Mouse (Mus musculus): Measurements from ENCODE around the gene Ptpn22. TPM values are rescaled to one million over a fixed set of nuclear protein-coding genes. Genes with fewer than 3 reads are reported as not detected.

Gene Ptpn22
- total and polyA plus RNA-seq, 3 experiments, result 21.9 to 90.9 (median 46.9) TPM

GRCm38 (mm10) chr3:103862721-103863220, 3.2 kb downstream of the Ptpn22 start:
- DNase-seq (ENCODE audit: extremely low read depth), result no peak
- Histone ChIP-seq H3K79me2 (replicated peaks; ENCODE audit: control insufficient read depth, extremely low read depth, insufficient read depth, poor library complexity, severe bottlenecking) (peaks cover 66% of the 10 kb centered on the region), H3K4me3 (replicated peaks in 1 of 3; ENCODE audit: low read depth in 2 of 3, low read length in 2 of 3, poor library complexity in 1 of 3) (peak overlapping the region; percentile 39 to 77 (median 47)), H3K9me3 (replicated peaks; ENCODE audit: low read length) (no peaks in the 10 kb centered on the region), H3K4me2 (ENCODE audit: insufficient read depth, low read depth, poor library complexity, severe bottlenecking) (peak overlapping the region; percentile 69), H3K27ac (ENCODE audit: insufficient read depth, low read depth) (peak overlapping the region; percentile 70), H3K36me3 (replicated peaks in 1 of 2; ENCODE audit: control insufficient read depth in 1 of 2, insufficient read depth in 1 of 2, low read length in 1 of 2) (peaks cover 7 to 20% of the 10 kb centered on the region in 2 experiments), H3K4me1 (ENCODE audit: control insufficient read depth in 1 of 2, insufficient read depth in 2 of 2) (peaks cover 9 to 39% of the 10 kb centered on the region in 2 experiments), H3K27me3 (replicated peaks) (no peaks in the 10 kb centered on the region), H3K9ac (ENCODE audit: insufficient read depth, low read depth) (peak overlapping the region; percentile 64)
- dilution Hi-C loops (cut with MboI; ENCODE audit: extremely low pct_ligation_motif_present, extremely low pct_unique_long_range_greater_than_20kb, low sequenced_read_pairs) (no loop called here), in situ Hi-C loops (cut with MboI; ENCODE audit: low pct_ligation_motif_present, low pct_unique_long_range_greater_than_20kb, low sequenced_read_pairs) (no loop called here)
- TF ChIP-seq RCOR1 (conservative IDR thresholded peaks at IDR 0.05; ENCODE audit: low read depth, low read length), result no peak
- no peak for TF ChIP-seq JUND (conservative IDR thresholded peaks at IDR 0.05; ENCODE audit: low read depth, low read length)
- TF ChIP-seq MAZ (IDR thresholded peaks at IDR 0.05; ENCODE audit: low read depth, low read length), result 0 out of 2 replicates have a peak, but pooled peaks have one; percentile 4
- no peak for TF ChIP-seq SMC3 (IDR thresholded peaks at IDR 0.05; ENCODE audit: low read depth, low read length)
- no peak; the same call in 1 of the 2 replicates for TF ChIP-seq MXI1 (IDR thresholded peaks at IDR 0.05; ENCODE audit: low read depth, low read length)
- TF ChIP-seq MEF2A (IDR thresholded peaks at IDR 0.05; ENCODE audit: borderline replicate concordance, low read depth, low read length), result no peak
- peak; percentile 42 for TF ChIP-seq EP300 (IDR thresholded peaks at IDR 0.05; ENCODE audit: low read length)
- TF ChIP-seq KAT2A (IDR thresholded peaks at IDR 0.05; ENCODE audit: insufficient replicate concordance, low read length), result no peak
- TF ChIP-seq POLR2AphosphoS2 (IDR thresholded peaks at IDR 0.05; ENCODE audit: low read depth, low read length), result no peak
- 0 out of 2 replicates have a peak, but pooled peaks have one; percentile 22 for TF ChIP-seq IRF4 (IDR thresholded peaks at IDR 0.05; ENCODE audit: low read depth, low read length)
- no peak for TF ChIP-seq MYC (IDR thresholded peaks at IDR 0.05; ENCODE audit: low read depth, low read length)
- no peak for TF ChIP-seq CHD2 (IDR thresholded peaks at IDR 0.05; ENCODE audit: low read length)

- TF ChIP-seq ZNF384 (IDR thresholded peaks at IDR 0.05; ENCODE audit: low read depth, low read length) (peak; percentile 77), USF1 (IDR thresholded peaks at IDR 0.05; ENCODE audit: low read depth, low read length) (no peak)
- Histone ChIP-seq H3K27me3 (replicated peaks) (no peaks in the 10 kb centered on the region), H3K9me3 (replicated peaks; ENCODE audit: low read length) (no peaks in the 10 kb centered on the region), H3K27ac (ENCODE audit: insufficient read depth, low read depth) (peak overlapping the region; percentile 67), H3K79me2 (replicated peaks; ENCODE audit: control insufficient read depth, extremely low read depth, insufficient read depth, poor library complexity, severe bottlenecking) (peaks cover 77% of the 10 kb centered on the region), H3K9ac (ENCODE audit: insufficient read depth, low read depth) (peak overlapping the region; percentile 81), H3K36me3 (replicated peaks in 1 of 2; ENCODE audit: control insufficient read depth in 1 of 2, insufficient read depth in 1 of 2, low read length in 1 of 2) (peaks cover 10 to 24% of the 10 kb centered on the region in 2 experiments), H3K4me2 (ENCODE audit: insufficient read depth, low read depth, poor library complexity, severe bottlenecking) (peak overlapping the region; percentile 52), H3K4me1 (ENCODE audit: control insufficient read depth in 1 of 2, insufficient read depth in 2 of 2) (peaks cover 13 to 48% of the 10 kb centered on the region in 2 experiments), H3K4me3 (replicated peaks in 1 of 3; ENCODE audit: low read depth in 2 of 3, low read length in 2 of 3, poor library complexity in 1 of 3) (peak overlapping the region; percentile 25 to 26 (median 26))
- no peak for DNase-seq (ENCODE audit: extremely low read depth)
- in situ Hi-C loops (cut with MboI; ENCODE audit: low pct_ligation_motif_present, low pct_unique_long_range_greater_than_20kb, low sequenced_read_pairs) (no loop called here), dilution Hi-C loops (cut with MboI; ENCODE audit: extremely low pct_ligation_motif_present, extremely low pct_unique_long_range_greater_than_20kb, low sequenced_read_pairs) (no loop called here)
Measured at GRCm38 (mm10) chr3:103864200-103864599, 4.6 kb downstream of the Ptpn22 start.

Data from CH12.LX (cell line).